Mouse (Mus musculus) gastrocnemius, postnatal 4 days (tissue): ENCODE measurements at regions not wholly inside any gene's neighbourhood (a gene's known extent, or its start where the extent isn't known, plus 50 kb on each side); places are given as distances from the start of the nearest gene placed in this dataset.
A peak's percentile ranks its signal among the peaks of the same experiment; 100 is the strongest.

Experiments
- DNase-seq, 2 experiments: peaks; one replicate each; pipeline ENCODE4 v3.0.0; 2021 to 2022; ENCODE audit warnings: low spot score in 2 of 2, mixed read lengths in 2 of 2

- DNase-seq = no peak
Measured at GRCm38 (mm10) chr4:80691774-80692485, 142.0 kb upstream of the Tyrp1 start.

DNA sequence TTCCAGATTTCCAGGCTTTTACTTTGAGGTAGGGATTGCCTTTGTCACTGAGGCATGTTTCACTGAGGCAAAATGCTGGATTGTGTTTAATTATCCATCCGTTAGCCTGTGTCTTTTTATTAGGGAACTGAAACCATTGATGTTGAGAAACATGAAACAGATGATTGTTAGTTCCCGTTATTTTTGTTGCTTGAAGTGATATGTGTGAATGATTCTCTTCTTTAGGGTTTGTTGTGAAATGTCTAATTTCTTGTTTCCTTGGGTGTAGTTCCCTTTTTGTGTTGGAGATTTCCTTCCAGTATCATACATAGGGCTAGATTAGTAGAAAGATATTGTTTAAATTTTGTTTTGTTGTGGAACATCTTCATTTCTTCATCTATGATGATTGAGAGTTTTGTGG lies 121.2 kb upstream of the Tyrp1 start:
- DNase-seq = no peak

DNA sequence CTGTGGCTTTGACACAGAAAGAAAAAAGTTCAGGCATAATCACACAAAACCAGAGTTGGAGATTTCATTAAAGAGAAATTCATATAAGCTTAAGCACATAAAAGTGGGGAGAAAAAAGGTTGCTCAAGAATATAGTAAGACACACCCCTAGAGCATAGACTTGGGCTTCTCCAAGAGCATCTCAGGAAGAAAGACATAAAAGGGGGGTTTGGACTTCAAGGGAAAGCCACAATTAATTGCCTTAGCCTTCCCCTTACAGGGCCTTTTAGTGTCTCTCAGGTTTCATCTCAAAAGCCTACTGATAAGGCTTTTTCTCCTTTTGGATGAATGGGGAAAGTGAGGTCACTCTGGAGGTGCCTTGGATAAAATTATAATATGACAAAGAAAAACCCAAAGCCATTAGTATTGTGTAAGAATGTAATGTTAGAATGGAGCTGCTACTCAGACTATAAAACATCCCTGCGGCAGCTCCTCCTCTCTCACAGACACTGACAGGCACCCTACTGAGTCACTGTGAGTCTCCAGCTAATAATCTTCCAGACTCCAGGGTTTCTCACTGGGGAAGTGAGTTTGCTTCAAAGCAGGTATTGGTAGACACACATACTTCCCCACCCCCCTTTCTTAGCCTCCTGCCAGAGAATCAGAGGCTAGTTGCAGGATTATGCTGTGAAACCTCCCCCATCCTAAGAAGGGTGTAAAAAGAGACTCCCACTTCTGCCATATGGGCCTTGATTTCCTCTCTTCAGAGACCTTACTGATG lies 88.8 kb upstream of the Tyrp1 start:
- DNase-seq = no peak

- no peak for DNase-seq
Measured at GRCm38 (mm10) chr4:80752259-80752658, 81.7 kb upstream of the Tyrp1 start.

DNA sequence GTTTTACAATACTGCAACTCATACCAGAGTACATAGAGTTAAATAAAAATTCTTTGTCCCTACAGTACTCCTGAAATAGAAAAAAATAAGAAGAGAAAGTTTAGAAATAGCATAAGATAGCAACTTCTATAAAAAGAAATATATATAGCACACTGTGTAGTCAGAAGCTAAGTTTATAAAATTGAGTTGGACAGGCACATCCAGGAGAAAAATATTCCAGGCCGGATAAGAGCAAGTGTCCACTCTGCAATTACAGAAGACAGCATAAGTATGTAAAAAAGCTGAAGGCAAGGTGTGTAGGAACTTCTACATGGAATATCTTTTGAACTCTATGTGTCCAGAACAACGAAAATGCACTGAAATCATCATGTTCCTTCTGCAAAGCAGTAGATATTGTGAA lies 77.8 kb upstream of the Tyrp1 start:
- no peak for DNase-seq

DNA sequence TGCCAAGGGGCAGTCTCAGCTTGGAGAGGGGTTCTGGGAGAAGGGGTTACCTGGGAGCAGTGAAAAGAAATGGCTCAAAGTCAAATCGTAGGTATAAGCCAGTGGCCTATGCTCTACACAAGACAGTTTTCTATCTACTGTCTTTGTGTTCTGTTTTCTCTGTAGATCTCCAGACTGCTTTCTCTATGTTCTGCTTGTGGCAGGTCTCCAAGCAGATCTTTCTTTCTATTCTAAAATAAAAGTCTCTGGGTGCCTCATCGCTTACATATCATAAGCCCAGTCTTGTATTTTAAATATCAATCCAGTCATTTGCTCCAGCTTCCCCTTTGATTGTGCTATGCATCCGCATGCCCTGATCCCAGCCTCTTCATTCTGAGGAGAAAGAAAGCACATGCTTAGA lies 69.9 kb upstream of the Tyrp1 start:
- DNase-seq = no peak

- peak in 1 of 2 experiments; percentile 28 for DNase-seq
Measured at GRCm38 (mm10) chr4:80765781-80766180, 68.1 kb upstream of the Tyrp1 start.

DNA sequence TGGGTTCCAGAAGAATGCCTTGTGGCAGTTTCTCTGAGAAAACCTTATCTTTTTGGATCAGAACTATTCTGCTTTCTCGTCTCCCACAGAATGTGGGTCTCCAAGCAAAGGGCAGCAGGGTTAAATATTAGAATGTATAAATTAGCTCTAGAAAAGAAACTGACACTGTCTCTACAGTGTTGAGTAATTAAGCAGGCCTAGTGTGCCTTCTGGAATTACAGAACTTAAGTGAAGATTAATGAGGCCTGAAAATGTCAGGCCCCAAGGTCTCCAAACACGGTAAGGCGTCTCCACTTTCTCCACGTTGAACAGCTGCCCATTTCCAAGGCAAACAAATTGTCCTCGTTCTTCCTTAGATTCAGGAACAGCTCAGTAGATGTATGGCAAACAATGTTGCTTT lies 66.5 kb upstream of the Tyrp1 start:
- DNase-seq = no peak
